In genomic region chr19:45237099-45237498, GRCm38 (mm10) we compare ENCODE assay signal across 11 mouse cellular contexts. TPM values are rescaled to one million over a fixed set of nuclear protein-coding genes. Genes with fewer than 3 reads are reported as not detected.
DNase-seq lines count a peak whose midpoint lies in the region; ATAC-seq and TF ChIP-seq lines count a peak whose summit lies in the region.
"Had no signal": no experiment of that assay in that cellular context is flagged by ENCODE, and none has a peak within 500 bp of the region (broad histone marks: within the 10 kb centered on the region; RNA-seq: fewer than 3 reads in every experiment).

No protein-coding gene starts in this region.

- peaks cover 7% of the 10 kb centered on the region for H3K4me1 ChIP-seq in liver, postnatal 0 days (ENCODE audit: insufficient read depth)
- H3K4me1 ChIP-seq in liver, embryonic 12.5 days, result peaks cover 23% of the 10 kb centered on the region
- peaks cover 31% of the 10 kb centered on the region for H3K4me1 ChIP-seq in hindbrain, embryonic 10.5 days (replicated peaks)
- peaks cover 6% of the 10 kb centered on the region for H3K4me1 ChIP-seq in hindbrain, embryonic 16.5 days (ENCODE audit: control insufficient read depth, insufficient read depth, low read depth, low read length)
- H3K4me1 ChIP-seq in neural tube, embryonic 12.5 days, result peaks cover 24% of the 10 kb centered on the region

- no peak for ATAC-seq in liver, postnatal 0 days
- no peak for ATAC-seq in liver, embryonic 12.5 days
- ATAC-seq in hindbrain, embryonic 16.5 days, result no peak
- ATAC-seq in neural tube, embryonic 12.5 days (ENCODE audit: low FRiP score, low read depth), result no peak

- H3K4me2 ChIP-seq in liver, postnatal 0 days (ENCODE audit: low read depth, low read length), result no peak overlapping the region; the same call in 1 of the 2 replicates
- no peak overlapping the region for H3K4me2 ChIP-seq in liver, embryonic 12.5 days
- H3K4me2 ChIP-seq in hindbrain, embryonic 16.5 days (ENCODE audit: low read length), result peak overlapping the region; percentile 53
- H3K4me2 ChIP-seq in neural tube, embryonic 12.5 days (replicated peaks), result peak overlapping the region; percentile 64

- H3K27me3 ChIP-seq in liver, postnatal 0 days (ENCODE audit: insufficient read depth, low read length), result peaks cover 98% of the 10 kb centered on the region
- peaks cover 99% of the 10 kb centered on the region for H3K27me3 ChIP-seq in liver, embryonic 12.5 days (replicated peaks)
- peaks cover 100% of the 10 kb centered on the region for H3K27me3 ChIP-seq in hindbrain, embryonic 10.5 days (ENCODE audit: insufficient read depth, poor library complexity, severe bottlenecking)
- H3K27me3 ChIP-seq in hindbrain, embryonic 16.5 days (replicated peaks; ENCODE audit: control insufficient read depth, insufficient read depth, low read length), result peaks cover 46% of the 10 kb centered on the region
- peaks cover 86% of the 10 kb centered on the region for H3K27me3 ChIP-seq in neural tube, embryonic 12.5 days (replicated peaks)

- H3K4me3 ChIP-seq in liver, postnatal 0 days (ENCODE audit: low read depth, low read length), result peak overlapping the region; percentile 34; the same call in 1 of the 2 replicates
- no peak overlapping the region for H3K4me3 ChIP-seq in liver, embryonic 12.5 days
- peak overlapping the region; percentile 38; the same call in 1 of the 2 replicates for H3K4me3 ChIP-seq in hindbrain, embryonic 10.5 days
- H3K4me3 ChIP-seq in hindbrain, embryonic 16.5 days (ENCODE audit: low read length), result peak overlapping the region; percentile 48
- H3K4me3 ChIP-seq in neural tube, embryonic 12.5 days, result peak overlapping the region; percentile 59

- no peak for DNase-seq in liver, postnatal 0 days
- DNase-seq in hindbrain, embryonic 10.5 days (ENCODE audit: low spot score), result no peak
- DNase-seq in thymus, postnatal 10 days (ENCODE audit: low spot score in 2 of 2), result no peak
- no peak for DNase-seq in spleen, postnatal 4 days (ENCODE audit: low spot score in 2 of 2)
- DNase-seq: cerebellum, adult 18-20 months; kidney, adult 9 months; liver, embryonic 13.5 days had no signal

- TF ChIP-seq EP300 in liver, postnatal 0 days (IDR thresholded peaks at IDR 0.05; ENCODE audit: low read depth), result no peak

- no peaks in the 10 kb centered on the region for H3K9me3 ChIP-seq in liver, postnatal 0 days (ENCODE audit: low read length)
- H3K9me3 ChIP-seq in liver, embryonic 12.5 days (replicated peaks), result no peaks in the 10 kb centered on the region
- no peaks in the 10 kb centered on the region for H3K9me3 ChIP-seq in hindbrain, embryonic 10.5 days
- no peaks in the 10 kb centered on the region for H3K9me3 ChIP-seq in hindbrain, embryonic 16.5 days (ENCODE audit: control insufficient read depth, low read length)
- no peaks in the 10 kb centered on the region for H3K9me3 ChIP-seq in neural tube, embryonic 12.5 days
- H3K9me3 ChIP-seq: liver, embryonic 13.5 days had no signal

- no peak overlapping the region for H3K9ac ChIP-seq in liver, postnatal 0 days (replicated peaks)
- no peak overlapping the region for H3K9ac ChIP-seq in liver, embryonic 12.5 days
- peak overlapping the region; percentile 52 for H3K9ac ChIP-seq in hindbrain, embryonic 16.5 days (ENCODE audit: low read depth, low read length)
- H3K9ac ChIP-seq in neural tube, embryonic 12.5 days, result peak overlapping the region; percentile 89
- H3K9ac ChIP-seq: liver, embryonic 13.5 days had no signal

- 4% methylated on average over 8 of the region's 8 CpGs for WGBS in liver, postnatal 0 days (ENCODE audit: insufficient replicate concordance)
- 6% methylated on average over 8 of the region's 8 CpGs for WGBS in liver, embryonic 12.5 days (ENCODE audit: insufficient replicate concordance)
- 2% methylated on average over 8 of the region's 8 CpGs for WGBS in hindbrain, embryonic 10.5 days
- WGBS in hindbrain, embryonic 16.5 days, result 4% methylated on average over 8 of the region's 8 CpGs
- WGBS in neural tube, embryonic 12.5 days, result under 1% methylated on average over 8 of the region's 8 CpGs

- H3K36me3 ChIP-seq in liver, postnatal 0 days (replicated peaks; ENCODE audit: insufficient read depth, low read length), result no peaks in the 10 kb centered on the region
- H3K36me3 ChIP-seq in liver, embryonic 12.5 days, result no peaks in the 10 kb centered on the region
- H3K36me3 ChIP-seq in hindbrain, embryonic 10.5 days, result no peaks in the 10 kb centered on the region
- no peaks in the 10 kb centered on the region for H3K36me3 ChIP-seq in hindbrain, embryonic 16.5 days (ENCODE audit: control insufficient read depth, insufficient read depth, low read length)
- no peaks in the 10 kb centered on the region for H3K36me3 ChIP-seq in neural tube, embryonic 12.5 days
- H3K36me3 ChIP-seq: liver, embryonic 13.5 days had no signal

- H3K27ac ChIP-seq in liver, postnatal 0 days (ENCODE audit: low read depth), result no peak overlapping the region
- no peak overlapping the region for H3K27ac ChIP-seq in liver, embryonic 12.5 days
- H3K27ac ChIP-seq in hindbrain, embryonic 10.5 days, result no peak overlapping the region
- peak overlapping the region; percentile 45 for H3K27ac ChIP-seq in hindbrain, embryonic 16.5 days (ENCODE audit: low read depth, low read length)
- H3K27ac ChIP-seq in neural tube, embryonic 12.5 days, result no peak overlapping the region
- H3K27ac ChIP-seq: liver, embryonic 13.5 days had no signal

- TF ChIP-seq CTCF in liver, postnatal 0 days (IDR thresholded peaks at IDR 0.05; ENCODE audit: low read depth), result no peak

RNA-seq across cellular contexts. Expression of gene Lbx1, which starts 1.5 kb away (rescaled TPM):
- 0.04 TPM in 1 of 2 replicates, not detected in the other for polyA plus RNA-seq in liver, postnatal 0 days (2015; fragmentation: Nextera tagmentation; extraction: Ambion mirVana)
- polyA plus RNA-seq in liver, embryonic 12.5 days (2016; fragmentation: Nextera tagmentation; extraction: Ambion mirVana), result 0.07 and 0.08 TPM in 2 replicates
- 1.4 and 8.9 TPM in 2 replicates for polyA plus RNA-seq in hindbrain, embryonic 10.5 days (2016; fragmentation: Nextera tagmentation; extraction: Ambion mirVana)
- 6.9 and 7.3 TPM in 2 replicates for polyA plus RNA-seq in hindbrain, embryonic 16.5 days (2015; fragmentation: Nextera tagmentation; extraction: Ambion mirVana)
- 20.3 and 21.3 TPM in 2 replicates for polyA plus RNA-seq in neural tube, embryonic 12.5 days (2016; fragmentation: Nextera tagmentation; extraction: Ambion mirVana)
- polyA plus RNA-seq: heart, postnatal 0 days; liver, embryonic 13.5 days had no signal

Comparison
In these comparisons a context has a peak if more than half of its experiments do, and no peak if none do; other contexts are left out.
1. H3K4me2 ChIP-seq: peak in hindbrain, embryonic 16.5 days (single experiment) and neural tube, embryonic 12.5 days (single experiment); none in liver, postnatal 0 days (single experiment) and liver, embryonic 12.5 days (single experiment).
2. H3K9ac ChIP-seq: peak in hindbrain, embryonic 16.5 days (single experiment) and neural tube, embryonic 12.5 days (single experiment); none in liver, postnatal 0 days (single experiment) and liver, embryonic 12.5 days (single experiment).